Mouse (Mus musculus): ENCODE measurements around the gene Olfr1453. TPM values are rescaled to one million over a fixed set of nuclear protein-coding genes. Genes with fewer than 3 reads are reported as not detected.
"Not testable (repeated sequence)": the region's sequence is repeated elsewhere in the genome, so short reads cannot be mapped to it uniquely, and the experiment has no call there.

Gene Olfr1453
- not detected in 2 replicates for polyA plus RNA-seq (2014; fragmentation: Nextera tagmentation; extraction: Ambion mirVana)

GRCm38 (mm10) chr19:13028227-13028626 lies at the start of gene Olfr1453:
Olfr1453 (minus strand) TSS chr19:13028327.
- Histone ChIP-seq H3K9ac (ENCODE audit: low read depth, low read length) (no peak within 1 kb of the TSS), H3K27ac (ENCODE audit: low read depth, low read length) (no peak within 1 kb of the TSS), H3K4me1 (ENCODE audit: control insufficient read depth, insufficient read depth, low read length) (no peaks in the 10 kb centered on the region), H3K4me3 (ENCODE audit: low read depth, low read length) (no peak within 1 kb of the TSS), H3K36me3 (ENCODE audit: control insufficient read depth, insufficient read depth, low read length) (no peaks in the 10 kb centered on the region), H3K9me3 (replicated peaks; ENCODE audit: control insufficient read depth, low read length) (0 out of 2 replicates have a peak, but pooled peaks cover 3% of the 10 kb centered on the region), H3K27me3 (ENCODE audit: control insufficient read depth, insufficient read depth, low read length) (no peaks in the 10 kb centered on the region), H3K4me2 (no peak within 1 kb of the TSS)
- no peak for ATAC-seq (replicated peaks; ENCODE audit: insufficient number of reproducible peaks, low FRiP score, low TSS enrichment)
- 52% methylated on average over 1 of the region's 1 CpGs for WGBS (ENCODE audit: insufficient replicate concordance)

- no peaks in the 10 kb centered on the region for H3K27me3 ChIP-seq (ENCODE audit: control insufficient read depth, insufficient read depth, low read length)
- no peaks in the 10 kb centered on the region for H3K4me1 ChIP-seq (ENCODE audit: control insufficient read depth, insufficient read depth, low read length)
- H3K4me2 ChIP-seq: no peak within 1 kb of the TSS
- 64% methylated on average over 2 of the region's 2 CpGs for WGBS (ENCODE audit: insufficient replicate concordance)
- ATAC-seq (replicated peaks; ENCODE audit: insufficient number of reproducible peaks, low FRiP score, low TSS enrichment): no peak
- no peaks in the 10 kb centered on the region; the same call in 1 of the 2 replicates for H3K9me3 ChIP-seq (replicated peaks; ENCODE audit: control insufficient read depth, low read length)
- H3K36me3 ChIP-seq (ENCODE audit: control insufficient read depth, insufficient read depth, low read length): no peaks in the 10 kb centered on the region
- no peak within 1 kb of the TSS for H3K4me3 ChIP-seq (ENCODE audit: low read depth, low read length)
- H3K27ac ChIP-seq (ENCODE audit: low read depth, low read length): no peak within 1 kb of the TSS
- no peak within 1 kb of the TSS for H3K9ac ChIP-seq (ENCODE audit: low read depth, low read length)
Measured at GRCm38 (mm10) chr19:13060310-13060709, 32.2 kb upstream of the Olfr1453 start, which contains the start of gene Olfr1454. Olfr1454 (plus strand) TSS chr19:13060610.

- ATAC-seq (replicated peaks; ENCODE audit: insufficient number of reproducible peaks, low FRiP score, low TSS enrichment): no peak
- no peak within 1 kb of the TSS for H3K9ac ChIP-seq (ENCODE audit: low read depth, low read length)
- H3K4me1 ChIP-seq (ENCODE audit: control insufficient read depth, insufficient read depth, low read length): no peaks in the 10 kb centered on the region
- WGBS (ENCODE audit: insufficient replicate concordance): 68% methylated on average over 2 of the region's 2 CpGs
- H3K4me3 ChIP-seq (ENCODE audit: low read depth, low read length): no peak within 1 kb of the TSS
- H3K27ac ChIP-seq (ENCODE audit: low read depth, low read length): no peak within 1 kb of the TSS
- H3K36me3 ChIP-seq (ENCODE audit: control insufficient read depth, insufficient read depth, low read length): no peaks in the 10 kb centered on the region
- H3K4me2 ChIP-seq: no peak within 1 kb of the TSS
- no peaks in the 10 kb centered on the region for H3K27me3 ChIP-seq (ENCODE audit: control insufficient read depth, insufficient read depth, low read length)
- peaks cover 4% of the 10 kb centered on the region; the same call in 1 of the 2 replicates for H3K9me3 ChIP-seq (replicated peaks; ENCODE audit: control insufficient read depth, low read length)
Measured at GRCm38 (mm10) chr19:12994714-12995113, 33.4 kb downstream of the Olfr1453 start, which contains the start of gene Olfr1451. Olfr1451 (plus strand) TSS chr19:12995014.

GRCm38 (mm10) chr19:12992316-12992715 lies 35.8 kb downstream of the Olfr1453 start:
- not testable (repeated sequence) for H3K27ac ChIP-seq (ENCODE audit: low read depth, low read length); H3K9me3 ChIP-seq (replicated peaks; ENCODE audit: control insufficient read depth, low read length); H3K9ac ChIP-seq (ENCODE audit: low read depth, low read length); H3K4me1 ChIP-seq (ENCODE audit: control insufficient read depth, insufficient read depth, low read length); H3K4me3 ChIP-seq (ENCODE audit: low read depth, low read length); ATAC-seq (replicated peaks; ENCODE audit: insufficient number of reproducible peaks, low FRiP score, low TSS enrichment); H3K36me3 ChIP-seq (ENCODE audit: control insufficient read depth, insufficient read depth, low read length); H3K27me3 ChIP-seq (ENCODE audit: control insufficient read depth, insufficient read depth, low read length); H3K4me2 ChIP-seq
- 82% methylated on average over 4 of the region's 4 CpGs for WGBS (ENCODE audit: insufficient replicate concordance)

Other genes starting within 250 kb of the Olfr1453 start
- gene Zfp91, start 232.2 kb downstream of the Olfr1453 start, polyA plus RNA-seq (2014; fragmentation: Nextera tagmentation; extraction: Ambion mirVana): 7.2 and 9.3 TPM in 2 replicates
- gene Lpxn, start 232.1 kb downstream of the Olfr1453 start, polyA plus RNA-seq (2014; fragmentation: Nextera tagmentation; extraction: Ambion mirVana): 0.56 and 0.76 TPM in 2 replicates
- not detected in 2 replicates for gene Gm5244, start 181.6 kb downstream of the Olfr1453 start, polyA plus RNA-seq (2014; fragmentation: Nextera tagmentation; extraction: Ambion mirVana)
- gene Olfr1444, start 171.0 kb downstream of the Olfr1453 start, polyA plus RNA-seq (2014; fragmentation: Nextera tagmentation; extraction: Ambion mirVana): not detected in 2 replicates
- gene Olfr1445, start 144.5 kb downstream of the Olfr1453 start, polyA plus RNA-seq (2014; fragmentation: Nextera tagmentation; extraction: Ambion mirVana): not detected in 2 replicates
- gene Olfr1446, start 134.8 kb downstream of the Olfr1453 start, polyA plus RNA-seq (2014; fragmentation: Nextera tagmentation; extraction: Ambion mirVana): not detected in 2 replicates
- not detected in 2 replicates for gene Olfr1447, start 124.6 kb downstream of the Olfr1453 start, polyA plus RNA-seq (2014; fragmentation: Nextera tagmentation; extraction: Ambion mirVana)
- gene Olfr1448, start 103.9 kb downstream of the Olfr1453 start, polyA plus RNA-seq (2014; fragmentation: Nextera tagmentation; extraction: Ambion mirVana): not detected in 2 replicates
- not detected in 2 replicates for gene Olfr1449, start 97.5 kb downstream of the Olfr1453 start, polyA plus RNA-seq (2014; fragmentation: Nextera tagmentation; extraction: Ambion mirVana)
- gene Olfr1450, start 78.1 kb downstream of the Olfr1453 start, polyA plus RNA-seq (2014; fragmentation: Nextera tagmentation; extraction: Ambion mirVana): not detected in 2 replicates
- gene Olfr1451, start 33.3 kb downstream of the Olfr1453 start, polyA plus RNA-seq (2014; fragmentation: Nextera tagmentation; extraction: Ambion mirVana): not detected in 2 replicates
- gene Olfr1454, start 32.3 kb upstream of the Olfr1453 start, polyA plus RNA-seq (2014; fragmentation: Nextera tagmentation; extraction: Ambion mirVana): not detected in 2 replicates
- not detected in 2 replicates for gene Olfr1457, start 69.6 kb upstream of the Olfr1453 start, polyA plus RNA-seq (2014; fragmentation: Nextera tagmentation; extraction: Ambion mirVana)
- not detected in 2 replicates for gene Olfr1458, start 78.4 kb upstream of the Olfr1453 start, polyA plus RNA-seq (2014; fragmentation: Nextera tagmentation; extraction: Ambion mirVana)
- 0.01 TPM in 1 of 2 replicates, not detected in the other for gene Olfr1459, start 121.2 kb upstream of the Olfr1453 start, polyA plus RNA-seq (2014; fragmentation: Nextera tagmentation; extraction: Ambion mirVana)
- gene Olfr1461, start 134.7 kb upstream of the Olfr1453 start, polyA plus RNA-seq (2014; fragmentation: Nextera tagmentation; extraction: Ambion mirVana): not detected in 2 replicates
- not detected in 2 replicates for gene Olfr1462, start 157.4 kb upstream of the Olfr1453 start, polyA plus RNA-seq (2014; fragmentation: Nextera tagmentation; extraction: Ambion mirVana)
- gene Olfr1463, start 203.0 kb upstream of the Olfr1453 start, polyA plus RNA-seq (2014; fragmentation: Nextera tagmentation; extraction: Ambion mirVana): not detected in 2 replicates

Measured in heart, embryonic 11.5 days (tissue).